In the genomic region with DNA sequence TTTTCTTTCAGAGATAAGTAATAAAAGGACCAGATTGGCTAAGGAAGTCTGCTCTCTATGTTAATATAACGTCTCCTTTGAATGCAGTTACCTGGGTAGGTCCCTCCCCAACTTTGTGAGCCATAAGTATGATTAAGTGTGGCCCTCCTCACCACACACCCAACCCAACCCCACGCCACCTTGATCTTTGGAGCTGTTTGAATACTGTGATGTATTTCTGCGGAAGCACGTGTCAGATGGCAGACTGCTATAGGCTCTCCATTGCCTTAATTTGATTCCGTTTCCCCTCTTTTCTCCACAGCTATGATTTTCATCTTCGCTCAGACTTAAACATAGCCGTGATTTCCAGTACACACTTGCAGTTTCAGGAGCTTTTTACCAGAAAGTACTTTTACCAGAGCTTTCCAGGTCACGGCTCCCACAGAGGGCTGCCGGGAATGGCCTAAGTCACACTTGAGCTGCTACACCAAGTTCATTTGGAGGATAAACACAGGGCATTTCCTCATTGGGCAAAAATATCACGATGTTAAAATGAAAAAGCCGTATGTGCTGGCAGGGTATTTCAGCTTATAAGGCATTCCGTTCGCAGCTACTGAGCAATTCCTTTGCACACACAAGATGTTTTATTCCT, we compare ENCODE assay signal across 25 mouse cellular contexts. TPM values are rescaled to one million over a fixed set of nuclear protein-coding genes. Genes with fewer than 3 reads are reported as not detected.
DNase-seq lines count a peak whose midpoint lies in the region; ATAC-seq lines count a peak whose summit lies in the region.
"Had no signal": no experiment of that assay in that cellular context is flagged by ENCODE, and none has a peak within 500 bp of the region (broad histone marks: within the 10 kb centered on the region; RNA-seq: fewer than 3 reads in every experiment).

No protein-coding gene starts in this region.

- H3K4me2 ChIP-seq in kidney, embryonic 16.5 days (replicated peaks; ENCODE audit: low read depth, low read length) = no peak overlapping the region
- H3K4me2 ChIP-seq: embryonic facial prominence, embryonic 12.5 days; heart, embryonic 11.5 days; hindbrain, embryonic 13.5 days; limb, embryonic 12.5 days; liver, embryonic 15.5 days; lung, embryonic 14.5 days had no signal

- WGBS in kidney, embryonic 16.5 days = 66% methylated on average over 13 of the region's 13 CpGs

- H3K9ac ChIP-seq in kidney, embryonic 16.5 days (replicated peaks; ENCODE audit: low read length) = no peak overlapping the region
- H3K9ac ChIP-seq: embryonic facial prominence, embryonic 12.5 days; hindbrain, embryonic 13.5 days; limb, embryonic 12.5 days; liver, embryonic 15.5 days; lung, embryonic 14.5 days had no signal

- peaks cover 5% of the 10 kb centered on the region; the same call in 1 of the 2 replicates for H3K9me3 ChIP-seq in kidney, embryonic 16.5 days (ENCODE audit: low read length)
- H3K9me3 ChIP-seq: embryonic facial prominence, embryonic 12.5 days; hindbrain, embryonic 13.5 days; liver, embryonic 15.5 days had no signal

- peak; percentile 1 for DNase-seq in cerebellum, adult 8-10 months
- no peak for DNase-seq in cerebellum, adult 11-12 months
- DNase-seq in kidney, adult 18-20 months = peak; percentile 60
- DNase-seq in kidney, postnatal 36 days = peak; percentile 74
- DNase-seq in urinary bladder, adult 18-20 months (ENCODE audit: low spot score in 2 of 2) = no peak
- no peak for DNase-seq in layer of hippocampus, adult 18-20 months (ENCODE audit: low spot score in 2 of 2)
- DNase-seq: adrenal gland, postnatal 14 days; cerebellum, adult 11 months; embryo, embryonic 11 days; gastrocnemius, postnatal 25 days; heart, adult 18-20 months; heart, postnatal 4 days; lung, embryonic 14.5 days; lung, postnatal 14 days; midbrain, embryonic 14.5 days; right cerebral cortex, postnatal 14 days had no signal

- H3K4me1 ChIP-seq in kidney, embryonic 16.5 days (ENCODE audit: insufficient read depth, low read length) = peaks cover 15% of the 10 kb centered on the region

- H3K36me3 ChIP-seq in kidney, embryonic 16.5 days (ENCODE audit: insufficient read depth, low read length) = no peaks in the 10 kb centered on the region
- H3K36me3 ChIP-seq: embryonic facial prominence, embryonic 12.5 days; G1E; hindbrain, embryonic 13.5 days; limb, embryonic 12.5 days; liver, embryonic 15.5 days had no signal

- no peaks in the 10 kb centered on the region for H3K27me3 ChIP-seq in kidney, embryonic 16.5 days (ENCODE audit: insufficient read depth, low read length)
- H3K27me3 ChIP-seq: embryonic facial prominence, embryonic 12.5 days had no signal

- peak overlapping the region; percentile 43 for H3K27ac ChIP-seq in kidney, embryonic 16.5 days (ENCODE audit: low read length)
- H3K27ac ChIP-seq: embryonic facial prominence, embryonic 12.5 days; hindbrain, embryonic 13.5 days; limb, embryonic 12.5 days; liver, embryonic 15.5 days had no signal

- no peak overlapping the region for H3K4me3 ChIP-seq in kidney, embryonic 16.5 days (ENCODE audit: low read length)
- H3K4me3 ChIP-seq: embryonic facial prominence, embryonic 12.5 days; hindbrain, embryonic 13.5 days; limb, embryonic 12.5 days; liver, embryonic 15.5 days had no signal

- ATAC-seq in kidney, embryonic 16.5 days (ENCODE audit: low FRiP score, low TSS enrichment) = no peak
- ATAC-seq: forebrain, embryonic 14.5 days; intestine, postnatal 0 days had no signal

RNA-seq across cellular contexts. Expression of gene Map3k1, which starts 2.3 kb away (rescaled TPM):
- polyA plus RNA-seq in kidney, embryonic 16.5 days (2015; fragmentation: Nextera tagmentation; extraction: Ambion mirVana) = 26.6 and 31.1 TPM in 2 replicates
- total RNA-seq in layer of hippocampus, adult 18-20 months (2021) = 10 to 100 TPM in 1 of 2 experiments, 1 to 10 TPM in 1; 9.4 to 10.1 TPM

Comparison
In these comparisons a context has a peak if more than half of its experiments do, and no peak if none do; other contexts are left out.
1. DNase-seq: peak in cerebellum, adult 8-10 months (single experiment), kidney, adult 18-20 months (single experiment) and kidney, postnatal 36 days (2 of 2); none in cerebellum, adult 11-12 months (single experiment), urinary bladder, adult 18-20 months (0 of 2) and layer of hippocampus, adult 18-20 months (0 of 2).